Mouse (Mus musculus): ENCODE results near the gene Atf6b. TPM values are rescaled to one million over a fixed set of nuclear protein-coding genes. Genes with fewer than 3 reads are reported as not detected.

Atf6b gene
- 39.9 and 43.7 TPM in 2 replicates for total RNA-seq (2014; rRNA removed)
- polyA plus RNA-seq (2015; fragmentation: Nextera tagmentation; extraction: Ambion mirVana): 86.1 and 86.4 TPM in 2 replicates

GRCm38 (mm10) chr17:34646906-34647787 lies at the start of gene Atf6b:
Gene Atf6b, plus strand, starts transcription at chr17:34647146.
- Histone ChIP-seq H3K4me3 (ENCODE audit: low read depth, low read length) (peak within 1 kb of the TSS; percentile 96), H3K9ac (peak within 1 kb of the TSS; percentile 93), H3K4me2 (ENCODE audit: low read depth) (peak within 1 kb of the TSS; percentile 89), H3K4me1 (ENCODE audit: insufficient read depth) (peaks cover 17% of the 10 kb centered on the region), H3K27me3 (ENCODE audit: insufficient read depth, low read length) (no peaks in the 10 kb centered on the region), H3K36me3 (ENCODE audit: insufficient read depth) (peaks cover 36% of the 10 kb centered on the region), H3K9me3 (ENCODE audit: low read length) (no peaks in the 10 kb centered on the region), H3K27ac (ENCODE audit: low read depth, low read length) (peak within 1 kb of the TSS; percentile 86)
- no peak for TF ChIP-seq CTCF (IDR thresholded peaks at IDR 0.05; ENCODE audit: low read depth)
- WGBS: 1% methylated on average over 61 of the region's 66 CpGs
- peak; percentile 97 for ATAC-seq
- peak; percentile 98 for DNase-seq

GRCm38 (mm10) chr17:34597566-34598095 lies 49.3 kb upstream of the Atf6b start, which contains the start of gene Ager:
Gene Ager, plus strand, starts transcription at chr17:34597862.
- no peaks in the 10 kb centered on the region for H3K9me3 ChIP-seq (ENCODE audit: low read length)
- WGBS: 21% methylated on average over 6 of the region's 6 CpGs

GRCm38 (mm10) chr17:34599891-34600290 lies 47.1 kb upstream of the Atf6b start:
- no peak for ATAC-seq
- no peaks in the 10 kb centered on the region for H3K27me3 ChIP-seq (ENCODE audit: insufficient read depth, low read length)

More at GRCm38 (mm10) chr17:34597566-34598095, 49.3 kb upstream of the Atf6b start, which contains the start of gene Ager:
- Histone ChIP-seq H3K9ac (no peak within 1 kb of the TSS), H3K4me2 (ENCODE audit: low read depth) (no peak within 1 kb of the TSS), H3K36me3 (ENCODE audit: insufficient read depth) (peaks cover 29% of the 10 kb centered on the region), H3K4me3 (ENCODE audit: low read depth, low read length) (no peak within 1 kb of the TSS), H3K27me3 (ENCODE audit: insufficient read depth, low read length) (no peaks in the 10 kb centered on the region), H3K4me1 (ENCODE audit: insufficient read depth) (peaks cover 5% of the 10 kb centered on the region; the same call in 1 of the 2 replicates), H3K27ac (ENCODE audit: low read depth, low read length) (no peak within 1 kb of the TSS)
- TF ChIP-seq CTCF (IDR thresholded peaks at IDR 0.05; ENCODE audit: low read depth): no peak
- DNase-seq (no peak), ATAC-seq (no peak)

GRCm38 (mm10) chr17:34601796-34602195 lies 45.1 kb upstream of the Atf6b start:
- ATAC-seq: no peak
- no peak for TF ChIP-seq CTCF (IDR thresholded peaks at IDR 0.05; ENCODE audit: low read depth)
- no peak overlapping the region for H3K9ac ChIP-seq
- H3K9me3 ChIP-seq (ENCODE audit: low read length): no peaks in the 10 kb centered on the region
- peak overlapping the region; percentile 86; the same call in 1 of the 2 replicates for H3K4me2 ChIP-seq (ENCODE audit: low read depth)
- no peak for DNase-seq
- no peaks in the 10 kb centered on the region for H3K27me3 ChIP-seq (ENCODE audit: insufficient read depth, low read length)
- H3K4me3 ChIP-seq (ENCODE audit: low read depth, low read length): no peak overlapping the region
- H3K36me3 ChIP-seq (ENCODE audit: insufficient read depth): peaks cover 11% of the 10 kb centered on the region
- no peak overlapping the region for H3K27ac ChIP-seq (ENCODE audit: low read depth, low read length)
- peaks cover 16% of the 10 kb centered on the region for H3K4me1 ChIP-seq (ENCODE audit: insufficient read depth)
- 87% methylated on average over 12 of the region's 12 CpGs for WGBS

More at GRCm38 (mm10) chr17:34599891-34600290, 47.1 kb upstream of the Atf6b start:
- WGBS: 78% methylated on average over 9 of the region's 9 CpGs
- no peak for TF ChIP-seq CTCF (IDR thresholded peaks at IDR 0.05; ENCODE audit: low read depth)
- Histone ChIP-seq H3K4me3 (ENCODE audit: low read depth, low read length) (no peak overlapping the region), H3K9me3 (ENCODE audit: low read length) (no peaks in the 10 kb centered on the region), H3K4me2 (ENCODE audit: low read depth) (no peak overlapping the region), H3K36me3 (ENCODE audit: insufficient read depth) (peaks cover 24% of the 10 kb centered on the region), H3K9ac (no peak overlapping the region), H3K4me1 (ENCODE audit: insufficient read depth) (peaks cover 8% of the 10 kb centered on the region), H3K27ac (ENCODE audit: low read depth, low read length) (no peak overlapping the region)
- no peak for DNase-seq

- H3K4me1 ChIP-seq (ENCODE audit: insufficient read depth): peaks cover 18% of the 10 kb centered on the region
- H3K9ac ChIP-seq: peak within 1 kb of the TSS; percentile 81
- TF ChIP-seq CTCF (IDR thresholded peaks at IDR 0.05; ENCODE audit: low read depth): no peak
- WGBS: under 1% methylated on average over 30 of the region's 30 CpGs
- peak within 1 kb of the TSS; percentile 85 for H3K4me3 ChIP-seq (ENCODE audit: low read depth, low read length)
- no peaks in the 10 kb centered on the region for H3K27me3 ChIP-seq (ENCODE audit: insufficient read depth, low read length)
- H3K4me2 ChIP-seq (ENCODE audit: low read depth): peak within 1 kb of the TSS; percentile 97
- peak within 1 kb of the TSS; percentile 89 for H3K27ac ChIP-seq (ENCODE audit: low read depth, low read length)
- peaks cover 11% of the 10 kb centered on the region for H3K36me3 ChIP-seq (ENCODE audit: insufficient read depth)
- DNase-seq (peak; percentile 100), ATAC-seq (peak; percentile 94)
- H3K9me3 ChIP-seq (ENCODE audit: low read length): no peaks in the 10 kb centered on the region
Measured at GRCm38 (mm10) chr17:34603375-34604060, 43.4 kb upstream of the Atf6b start, which contains the start of gene Rnf5. Gene Rnf5, minus strand, starts transcription at chr17:34603690.

- DNase-seq: peak; percentile 99
- Histone ChIP-seq H3K4me3 (ENCODE audit: low read depth, low read length) (peak within 1 kb of the TSS; percentile 85), H3K4me2 (ENCODE audit: low read depth) (peak within 1 kb of the TSS; percentile 97), H3K36me3 (ENCODE audit: insufficient read depth) (peaks cover 11% of the 10 kb centered on the region), H3K9ac (peak within 1 kb of the TSS; percentile 91), H3K27ac (ENCODE audit: low read depth, low read length) (peak within 1 kb of the TSS; percentile 89), H3K9me3 (ENCODE audit: low read length) (no peaks in the 10 kb centered on the region), H3K27me3 (ENCODE audit: insufficient read depth, low read length) (no peaks in the 10 kb centered on the region), H3K4me1 (ENCODE audit: insufficient read depth) (peaks cover 18% of the 10 kb centered on the region)
- peak; percentile 86 for ATAC-seq
- TF ChIP-seq CTCF (IDR thresholded peaks at IDR 0.05; ENCODE audit: low read depth): no peak
- WGBS: under 1% methylated on average over 35 of the region's 35 CpGs
Measured at GRCm38 (mm10) chr17:34604061-34604508, 42.9 kb upstream of the Atf6b start, which contains the start of gene Agpat1. Gene Agpat1, plus strand, starts transcription at chr17:34604262.
